Mouse (Mus musculus) c-Kit-negative CD71-positive TER-119-positive erythroid progenitor cells, embryonic 14.5 days (primary cell): Measurements from ENCODE around the gene Fjx1.

Source experiments
- DNase-seq: peaks from one replicate; pipeline ENCODE4 v3.0.0-alpha.2; 2013; ENCODE audit warnings: low read depth, low spot score

Fjx1 gene

DNA sequence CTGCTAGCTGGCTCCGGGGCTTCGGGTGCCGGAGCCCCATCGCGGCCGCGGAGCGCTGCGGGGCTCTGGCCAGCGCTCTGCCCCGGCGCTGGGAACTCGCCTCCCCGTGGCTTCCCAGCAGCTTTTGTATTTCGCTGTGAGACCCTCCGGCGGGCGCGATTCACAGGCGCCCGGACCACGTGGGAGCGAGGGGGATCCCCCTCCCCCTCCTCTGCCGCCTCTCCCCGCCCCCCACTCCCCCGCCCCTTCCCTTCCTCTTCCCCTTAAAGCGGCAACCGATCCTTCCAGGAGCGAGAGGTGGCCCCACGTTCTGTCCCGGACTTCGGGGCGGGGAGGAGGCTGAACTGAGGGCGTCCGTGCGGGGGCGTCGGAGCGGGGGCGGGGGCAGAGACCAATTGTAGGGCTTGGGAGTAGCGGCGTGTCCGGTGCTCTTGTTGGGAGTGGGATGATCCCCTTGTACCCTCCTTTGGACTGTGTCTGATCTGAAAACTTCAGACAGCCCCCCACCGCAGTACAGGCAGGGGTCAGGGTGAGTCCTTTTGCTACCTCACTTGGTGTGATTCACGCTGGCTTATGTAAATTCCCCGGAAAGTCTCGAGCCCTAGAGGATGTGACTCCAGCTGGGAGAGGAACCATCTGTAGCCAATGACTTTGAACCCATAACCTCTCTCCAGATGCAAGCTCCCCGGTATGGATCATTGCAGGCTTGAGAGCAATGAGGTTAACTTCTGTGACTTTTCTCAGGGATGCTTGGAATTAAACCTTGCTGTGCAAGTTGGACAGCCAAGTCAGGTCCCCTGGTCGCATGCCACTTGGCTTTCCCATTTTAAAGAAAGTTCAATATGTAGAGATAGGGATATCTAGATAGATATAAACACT, at the start of gene Fjx1:
TSS of gene Fjx1 (minus strand) at position 829 of the 879 bp plus-strand sequence.
- DNase-seq: no peak

GRCm38 (mm10) chr2:102500001-102500689, 47.8 kb upstream of the Fjx1 start:
- no peak for DNase-seq

DNA sequence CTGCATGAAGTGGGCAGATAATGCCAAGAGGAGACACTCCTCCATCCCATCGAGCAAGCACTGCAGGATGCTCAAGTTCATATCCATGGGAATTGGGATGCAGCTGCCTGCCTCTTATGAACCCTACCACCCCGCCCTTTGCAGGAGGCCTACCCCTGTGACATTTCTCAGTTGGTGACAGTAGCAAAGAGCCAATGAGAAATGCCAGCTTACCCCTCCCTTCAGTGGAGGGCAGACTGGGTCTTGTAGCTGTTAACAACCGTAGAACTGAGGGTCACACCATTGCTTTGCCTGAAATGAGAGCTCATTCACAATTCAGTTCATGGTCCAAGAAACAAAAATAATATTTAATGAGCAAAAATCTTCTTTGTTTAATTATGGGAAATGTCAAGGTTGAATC, 28.4 kb upstream of the Fjx1 start:
- DNase-seq: no peak

DNA sequence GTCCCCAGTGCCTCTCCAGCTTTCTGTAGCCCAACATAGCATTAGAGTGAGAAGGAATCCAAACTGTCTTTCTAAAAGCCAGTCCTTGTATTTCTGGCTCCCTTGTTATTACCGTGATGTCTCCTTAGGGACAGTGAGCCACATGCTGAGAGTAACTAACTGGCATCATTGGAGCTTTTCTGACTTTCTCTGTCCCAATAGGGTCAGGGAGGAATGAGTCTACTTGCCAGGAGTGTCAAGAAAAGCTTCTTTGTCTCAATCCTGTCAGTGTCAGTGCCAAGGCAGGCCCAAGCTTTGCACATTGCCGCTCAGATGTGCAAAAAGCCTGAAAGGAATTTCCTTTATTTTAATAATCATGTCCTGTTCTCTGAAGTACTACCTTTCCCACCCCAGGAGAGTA, 23.8 kb upstream of the Fjx1 start:
- DNase-seq: no peak

GRCm38 (mm10) chr2:102468645-102469044, 16.3 kb upstream of the Fjx1 start:
- no peak for DNase-seq

GRCm38 (mm10) chr2:102464342-102464732, 12.0 kb upstream of the Fjx1 start:
- DNase-seq: no peak

DNA sequence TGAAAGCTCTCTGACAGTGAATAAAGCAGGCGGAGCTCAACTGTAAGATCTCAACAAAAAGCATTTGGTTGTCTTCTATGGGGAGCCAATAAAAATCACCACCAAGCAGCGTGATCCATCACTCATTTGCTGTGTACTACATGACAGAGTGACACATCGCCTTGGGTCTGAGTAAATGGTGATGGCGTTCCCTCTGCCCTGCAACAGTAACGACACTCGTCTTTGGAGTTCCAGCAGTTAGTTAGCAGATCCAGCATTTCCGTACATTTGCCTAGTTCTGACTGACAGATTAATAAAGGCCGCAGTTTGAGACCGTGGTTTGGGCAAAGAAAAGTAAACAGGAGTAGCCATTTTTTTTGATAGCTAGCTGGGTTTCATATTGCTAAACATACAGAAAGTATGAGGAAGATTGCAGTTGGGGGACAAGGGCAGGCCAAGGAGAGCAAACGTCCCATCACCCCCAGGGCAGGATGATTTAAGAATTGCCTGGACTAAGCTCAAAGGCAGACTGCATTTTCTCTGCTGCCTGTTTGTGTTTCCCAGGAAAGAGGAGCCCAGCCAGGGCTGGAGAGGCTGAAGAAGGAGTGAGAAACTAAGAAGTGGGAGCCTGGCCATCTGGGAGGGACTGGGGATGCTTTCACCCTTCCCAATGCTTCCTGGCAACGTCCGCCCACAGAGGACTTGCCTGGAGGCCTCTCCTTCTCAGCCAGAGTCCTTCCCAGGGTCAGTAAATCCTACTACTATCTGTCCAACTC, 11.5 kb upstream of the Fjx1 start:
- no peak for DNase-seq

- DNase-seq: no peak
These were observed 9.2 kb upstream of the Fjx1 start for GRCm38 (mm10) chr2:102461491-102461890.

DNA sequence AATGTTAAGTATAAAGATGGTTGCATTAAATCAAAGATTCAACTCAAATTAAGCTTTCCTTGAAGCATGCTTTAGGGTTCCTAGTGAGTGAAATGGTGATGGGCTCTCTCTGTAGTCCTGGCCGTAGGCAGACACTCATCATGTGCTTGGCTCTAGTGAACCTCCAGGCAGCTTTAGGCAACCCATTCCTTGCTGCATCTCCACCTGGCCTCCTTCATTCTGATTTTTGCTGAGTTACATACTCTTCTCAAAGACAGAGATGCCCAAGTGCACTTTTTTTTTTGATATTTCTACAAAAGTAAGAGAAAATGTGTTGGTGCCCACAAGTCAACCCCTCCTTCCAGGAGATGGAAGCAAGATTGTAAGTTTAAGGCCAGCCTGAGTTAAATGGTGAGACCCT, 2.8 kb upstream of the Fjx1 start:
- DNase-seq: no peak

DNA sequence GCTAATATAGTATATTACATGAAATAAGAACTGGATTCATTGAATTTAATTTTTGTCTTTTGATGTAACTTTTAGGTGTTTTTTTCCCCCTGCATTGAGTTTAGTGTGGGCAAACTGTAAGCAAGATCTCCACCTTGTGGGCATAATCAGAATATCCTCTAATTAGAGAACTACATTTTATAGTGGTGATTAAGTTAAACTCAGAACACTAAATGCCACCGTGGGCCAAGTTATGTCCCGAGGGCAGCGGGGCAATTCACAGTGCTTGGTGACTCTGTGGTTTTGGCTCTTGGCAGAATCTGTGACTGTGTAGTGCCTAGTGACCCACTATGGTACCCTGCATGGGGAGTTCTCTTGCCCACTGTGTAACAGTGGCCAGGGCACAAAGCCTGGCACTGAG, 1.1 kb upstream of the Fjx1 start:
- no peak for DNase-seq

GRCm38 (mm10) chr2:102450761-102451670, 1.3 kb downstream of the Fjx1 start:
- DNase-seq: no peak

GRCm38 (mm10) chr2:102450248-102450760, 2.0 kb downstream of the Fjx1 start:
- no peak for DNase-seq

GRCm38 (mm10) chr2:102449630-102450247, 2.6 kb downstream of the Fjx1 start:
- no peak for DNase-seq

- DNase-seq: no peak
These were observed 3.2 kb downstream of the Fjx1 start for GRCm38 (mm10) chr2:102449056-102449455.

DNA sequence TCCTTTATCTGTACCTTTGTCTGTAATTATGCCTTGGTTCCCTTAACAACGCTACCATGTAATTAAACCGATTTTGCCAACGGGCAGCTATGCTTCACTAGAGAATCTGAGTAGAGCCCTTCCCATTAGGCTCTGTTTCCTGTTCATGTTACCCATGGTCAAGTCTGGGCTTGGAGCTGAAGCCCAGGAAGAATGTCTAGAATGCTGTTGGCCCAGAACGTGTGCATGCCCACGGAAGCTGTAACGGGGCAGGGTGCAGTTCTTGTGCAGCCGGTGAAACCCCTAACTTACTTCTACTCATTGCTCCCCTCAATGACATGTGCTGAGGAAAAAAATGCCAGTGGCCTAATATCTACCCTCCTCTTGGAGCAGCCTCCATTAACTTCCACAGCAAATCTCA, 4.5 kb downstream of the Fjx1 start:
- DNase-seq: no peak

DNA sequence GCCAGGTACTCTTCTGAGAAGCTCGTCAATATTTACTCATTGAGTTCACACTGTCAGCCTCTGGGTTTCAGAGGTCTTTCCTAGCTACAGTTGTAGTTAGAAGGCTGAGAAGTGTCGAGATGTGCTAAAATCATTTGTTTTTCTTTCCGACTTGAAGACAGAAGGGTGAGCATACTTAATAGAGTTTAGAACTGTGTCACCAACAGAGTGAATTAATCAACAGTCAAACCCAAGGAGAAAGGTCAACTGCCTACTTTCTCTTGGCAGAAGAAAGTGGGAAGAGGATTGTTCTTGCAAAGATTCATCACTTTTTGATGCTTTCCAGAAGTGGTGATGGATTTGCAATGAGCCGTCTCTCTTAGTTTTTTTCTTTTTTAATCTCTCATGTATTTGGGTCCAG, 5.4 kb downstream of the Fjx1 start:
- DNase-seq: no peak

GRCm38 (mm10) chr2:102437357-102438030, 14.8 kb downstream of the Fjx1 start:
- DNase-seq: no peak

DNA sequence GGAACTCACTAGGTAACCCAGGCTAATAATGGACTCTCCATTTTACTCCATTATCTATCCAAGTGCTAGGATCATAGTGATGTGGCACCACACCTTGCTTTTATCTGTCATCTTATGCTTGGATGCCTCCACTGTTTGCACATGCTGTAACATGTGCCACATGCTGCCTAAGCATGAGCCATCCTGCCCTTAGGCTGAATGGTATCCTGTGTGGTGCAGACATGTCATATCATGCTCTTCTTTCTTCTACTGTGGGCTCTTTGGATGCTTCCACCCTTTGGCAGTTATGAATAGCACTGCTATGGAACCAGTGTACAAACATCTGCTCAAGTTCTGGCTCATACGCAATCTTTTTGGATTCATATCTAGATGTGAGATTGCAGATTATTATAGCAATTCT, 18.4 kb downstream of the Fjx1 start:
- DNase-seq: no peak

DNA sequence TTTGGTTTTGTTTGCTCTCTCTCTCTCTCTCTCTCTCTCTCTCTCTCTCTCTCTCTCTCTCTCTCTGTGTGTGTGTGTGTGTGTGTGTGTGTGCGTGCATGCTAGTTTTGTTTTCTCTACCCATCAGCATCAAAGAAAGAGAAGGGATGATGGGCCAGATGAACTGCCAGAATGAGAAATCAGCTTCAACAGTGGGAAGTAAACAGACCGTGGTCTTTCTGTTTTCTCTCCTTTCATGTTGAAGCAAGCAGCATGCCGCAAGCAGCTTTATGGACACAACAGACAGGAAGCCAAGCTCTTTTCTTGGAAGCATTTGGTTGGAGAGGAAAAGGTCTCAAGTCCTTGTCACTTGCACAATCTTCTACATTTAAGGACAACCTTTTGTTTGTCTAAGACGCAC, 21.2 kb downstream of the Fjx1 start:
- DNase-seq: no peak

- no peak for DNase-seq
These were observed 24.3 kb downstream of the Fjx1 start for GRCm38 (mm10) chr2:102427974-102428373.
